Mouse (Mus musculus) C2C12 (cell line): ENCODE data around the gene Ndufaf3.

Experiments
- CEBPB ChIP-seq: IDR thresholded peaks from one replicate; pipeline ENCODE4 v1.6.1; 2011; ENCODE audit warnings: low read depth, mild to moderate bottlenecking, control low read depth, moderate library complexity
- CTCF ChIP-seq: IDR thresholded peaks from one replicate; pipeline ENCODE4 v1.5.1; 2011; ENCODE audit not compliant: control insufficient read depth, insufficient read depth, insufficient read length
- MAX ChIP-seq: IDR thresholded peaks from one replicate; pipeline ENCODE4 v1.6.1; 2011; ENCODE audit warnings: mild to moderate bottlenecking, control low read depth
- MYOD1 ChIP-seq: IDR thresholded peaks from one replicate; pipeline ENCODE4 v1.6.1; 2011; ENCODE audit warnings: low read depth; ENCODE audit not compliant: control insufficient read depth, insufficient read length
- MYOG ChIP-seq: IDR thresholded peaks from one replicate; pipeline ENCODE4 v1.6.1; 2011; ENCODE audit not compliant: control insufficient read depth, insufficient read length; ENCODE audit errors: extremely low read depth
- USF1 ChIP-seq: IDR thresholded peaks from one replicate; pipeline ENCODE4 v1.6.1; 2011; ENCODE audit warnings: low read depth, mild to moderate bottlenecking, control low read depth, moderate library complexity

- TF ChIP-seq CEBPB, result no peak
- no peak for TF ChIP-seq CTCF
- TF ChIP-seq MAX, result no peak
- no peak for TF ChIP-seq MYOG
- TF ChIP-seq USF1, result no peak
- no peak for TF ChIP-seq MYOD1
These were observed 35.7 kb downstream of the Ndufaf3 start for GRCm38 (mm10) chr9:108531496-108531895.
